Mouse (Mus musculus): Measurements from ENCODE around the gene Zfp217. TPM values are rescaled to one million over a fixed set of nuclear protein-coding genes. Genes with fewer than 3 reads are reported as not detected.

Gene Zfp217
- polyA plus RNA-seq, 2 experiments = 2.3 to 4.8 TPM

DNA sequence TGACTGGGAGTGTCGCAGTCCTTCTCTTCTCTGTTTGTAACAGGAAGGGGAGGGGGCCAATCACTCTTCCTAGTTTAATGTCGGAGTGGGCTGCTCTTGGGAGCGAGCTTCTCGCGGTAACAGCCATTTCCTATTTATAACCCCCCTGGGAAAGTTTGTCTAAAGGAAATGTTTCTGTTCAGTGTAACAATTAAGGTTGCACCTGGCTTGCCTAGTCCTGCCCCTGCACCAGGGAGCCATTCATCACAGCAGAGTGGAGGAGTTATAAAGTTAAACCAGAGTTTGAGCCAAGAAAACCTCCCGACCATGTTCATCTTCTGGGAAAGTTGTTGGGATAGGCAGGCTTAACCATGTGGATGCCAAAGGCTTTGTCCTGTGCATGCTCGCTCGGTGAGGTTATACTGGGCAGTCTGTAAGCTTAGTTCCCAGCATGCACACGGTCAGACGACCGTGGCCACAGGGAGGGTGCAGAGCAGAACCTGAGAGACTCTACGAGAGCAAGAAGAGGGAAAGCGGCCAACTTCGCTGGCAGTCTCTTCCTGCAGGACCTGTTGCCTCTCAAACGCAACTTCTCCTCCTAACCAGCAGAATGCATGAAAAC is 77.2 kb downstream of the Zfp217 start:
- Histone ChIP-seq H3K4me3 (ENCODE audit: insufficient read depth in 1 of 2, low read depth in 2 of 2, low read length in 2 of 2) (peak overlapping the region in 1 of 2 experiments; percentile 32; a peak in 2 of 4 replicates), H3K9me3 (ENCODE audit: control insufficient read depth, low read length) (no peaks in the 10 kb centered on the region), H3K27ac (no peak overlapping the region), H3K36me3 (replicated peaks; ENCODE audit: control insufficient read depth, insufficient read depth, low read depth) (no peaks in the 10 kb centered on the region), H3K9ac (replicated peaks) (no peak overlapping the region), H3K4me1 (replicated peaks; ENCODE audit: control insufficient read depth in 2 of 2, insufficient read depth in 2 of 2, low read length in 1 of 2) (no peaks in the 10 kb centered on the region), H3K4me2 (ENCODE audit: low read depth) (no peak overlapping the region), H3K27me3 (ENCODE audit: control insufficient read depth, insufficient read depth, low read length) (no peaks in the 10 kb centered on the region)
- DNase-seq (ENCODE audit: low read depth in 3 of 3, low spot score in 3 of 3) (no peak), ATAC-seq (ENCODE audit: insufficient read depth) (no peak)
- 26% methylated on average over 15 of the region's 15 CpGs for WGBS (ENCODE audit: insufficient replicate concordance)
- TF ChIP-seq CTCF (IDR thresholded peaks at IDR 0.05; ENCODE audit: low read depth) = no peak
- no peak for TF ChIP-seq EP300 (IDR thresholded peaks at IDR 0.05; ENCODE audit: low read depth)

DNA sequence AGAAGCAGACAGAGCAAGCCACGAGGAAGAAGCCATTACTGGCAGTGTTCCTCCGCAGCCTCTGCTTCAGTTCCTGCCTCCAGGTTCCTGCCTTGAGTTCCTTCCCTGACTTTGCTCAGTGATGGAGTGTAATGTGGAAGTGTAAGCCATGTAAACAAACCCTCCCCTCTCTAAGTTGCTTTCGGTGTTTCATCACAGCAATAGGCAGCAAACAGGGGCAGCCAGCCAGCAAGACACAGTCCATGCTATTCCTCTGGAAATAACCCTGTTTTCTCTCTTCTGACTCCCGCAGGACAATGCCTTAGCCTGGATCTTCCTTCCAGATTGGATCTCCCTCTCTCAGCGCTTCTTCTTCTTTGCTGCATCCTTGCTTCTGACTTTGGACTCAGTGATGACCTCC is 77.9 kb downstream of the Zfp217 start:
- no peak overlapping the region for H3K4me3 ChIP-seq (ENCODE audit: insufficient read depth in 1 of 2, low read depth in 2 of 2, low read length in 2 of 2)
- H3K4me1 ChIP-seq (replicated peaks; ENCODE audit: control insufficient read depth in 2 of 2, insufficient read depth in 2 of 2, low read length in 1 of 2) = no peaks in the 10 kb centered on the region
- TF ChIP-seq CTCF (IDR thresholded peaks at IDR 0.05; ENCODE audit: low read depth) (no peak), EP300 (IDR thresholded peaks at IDR 0.05; ENCODE audit: low read depth) (no peak)
- no peak overlapping the region for H3K4me2 ChIP-seq (ENCODE audit: low read depth)
- DNase-seq (ENCODE audit: low read depth in 3 of 3, low spot score in 3 of 3) (no peak), ATAC-seq (ENCODE audit: insufficient read depth) (no peak)
- H3K9me3 ChIP-seq (ENCODE audit: control insufficient read depth, low read length) = no peaks in the 10 kb centered on the region
- WGBS (ENCODE audit: insufficient replicate concordance) = 67% methylated on average over 5 of the region's 5 CpGs
- no peak overlapping the region for H3K27ac ChIP-seq
- no peaks in the 10 kb centered on the region for H3K36me3 ChIP-seq (replicated peaks; ENCODE audit: control insufficient read depth, insufficient read depth, low read depth)
- no peaks in the 10 kb centered on the region for H3K27me3 ChIP-seq (ENCODE audit: control insufficient read depth, insufficient read depth, low read length)
- no peak overlapping the region for H3K9ac ChIP-seq (replicated peaks)

DNA sequence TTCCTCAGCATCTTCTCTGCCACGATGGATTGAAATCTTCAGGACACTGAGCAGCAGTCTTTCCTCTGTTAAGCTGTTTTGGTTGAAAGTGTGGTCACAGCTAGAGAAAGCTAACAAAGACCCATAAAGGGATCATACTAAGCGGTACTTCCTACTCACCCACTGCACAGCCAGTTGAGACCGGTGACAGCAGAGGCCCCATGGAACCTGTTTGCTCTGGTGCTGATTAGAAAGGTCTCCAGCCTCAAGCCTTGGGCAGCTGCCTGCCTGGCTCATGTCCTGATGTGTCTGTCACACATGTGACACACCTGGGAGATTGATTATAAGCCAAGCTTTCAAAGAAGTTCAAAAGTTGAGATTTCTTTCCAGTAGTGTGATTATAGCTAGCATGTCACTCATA is 85.5 kb downstream of the Zfp217 start:
- no peak overlapping the region for H3K27ac ChIP-seq

DNA sequence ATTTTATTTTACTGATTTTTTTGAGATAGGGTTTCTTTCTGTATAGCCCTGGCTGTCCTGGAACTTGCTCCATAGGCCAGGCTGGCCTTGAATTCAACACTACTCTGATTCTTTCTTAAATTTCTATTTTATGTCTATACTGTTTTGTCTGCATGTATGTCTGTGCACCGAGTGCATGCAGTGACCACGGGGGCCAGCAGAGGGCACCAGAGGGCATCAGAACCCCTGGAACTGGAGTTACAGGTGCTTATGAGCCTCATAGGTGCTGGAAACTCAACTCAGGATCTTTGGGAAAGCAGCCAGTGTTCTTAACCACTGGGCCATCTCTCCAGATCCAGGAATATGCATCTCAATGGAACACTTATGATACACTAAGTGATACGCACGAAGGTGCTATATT is 87.8 kb downstream of the Zfp217 start:
- 58% methylated on average over 4 of the region's 4 CpGs for WGBS (ENCODE audit: insufficient replicate concordance)
- Histone ChIP-seq H3K27me3 (ENCODE audit: control insufficient read depth, insufficient read depth, low read length) (no peaks in the 10 kb centered on the region), H3K4me2 (ENCODE audit: low read depth) (no peak overlapping the region), H3K4me1 (replicated peaks; ENCODE audit: control insufficient read depth in 2 of 2, insufficient read depth in 2 of 2, low read length in 1 of 2) (no peaks in the 10 kb centered on the region), H3K27ac (no peak overlapping the region), H3K4me3 (ENCODE audit: insufficient read depth in 1 of 2, low read depth in 2 of 2, low read length in 2 of 2) (no peak overlapping the region), H3K9me3 (ENCODE audit: control insufficient read depth, low read length) (no peaks in the 10 kb centered on the region), H3K36me3 (replicated peaks; ENCODE audit: control insufficient read depth, insufficient read depth, low read depth) (no peaks in the 10 kb centered on the region), H3K9ac (replicated peaks) (no peak overlapping the region)
- TF ChIP-seq CTCF (IDR thresholded peaks at IDR 0.05; ENCODE audit: low read depth) (peak; percentile 92), EP300 (IDR thresholded peaks at IDR 0.05; ENCODE audit: low read depth) (no peak)
- ATAC-seq (ENCODE audit: insufficient read depth) (no peak), DNase-seq (ENCODE audit: low read depth in 3 of 3, low spot score in 3 of 3) (peak in 1 of 3 experiments; percentile 24)

More for the DNA sequence above, 85.5 kb downstream of the Zfp217 start:
- Histone ChIP-seq H3K9ac (replicated peaks) (no peak overlapping the region), H3K4me3 (ENCODE audit: insufficient read depth in 1 of 2, low read depth in 2 of 2, low read length in 2 of 2) (no peak overlapping the region), H3K4me2 (ENCODE audit: low read depth) (no peak overlapping the region), H3K9me3 (ENCODE audit: control insufficient read depth, low read length) (no peaks in the 10 kb centered on the region), H3K4me1 (replicated peaks; ENCODE audit: control insufficient read depth in 2 of 2, insufficient read depth in 2 of 2, low read length in 1 of 2) (no peaks in the 10 kb centered on the region), H3K27me3 (ENCODE audit: control insufficient read depth, insufficient read depth, low read length) (no peaks in the 10 kb centered on the region), H3K36me3 (replicated peaks; ENCODE audit: control insufficient read depth, insufficient read depth, low read depth) (no peaks in the 10 kb centered on the region)
- DNase-seq (ENCODE audit: low read depth in 3 of 3, low spot score in 3 of 3) = no peak
- ATAC-seq (ENCODE audit: insufficient read depth) = no peak
- TF ChIP-seq EP300 (IDR thresholded peaks at IDR 0.05; ENCODE audit: low read depth) (no peak), CTCF (IDR thresholded peaks at IDR 0.05; ENCODE audit: low read depth) (no peak)
- 57% methylated on average over 3 of the region's 3 CpGs for WGBS (ENCODE audit: insufficient replicate concordance)

DNA sequence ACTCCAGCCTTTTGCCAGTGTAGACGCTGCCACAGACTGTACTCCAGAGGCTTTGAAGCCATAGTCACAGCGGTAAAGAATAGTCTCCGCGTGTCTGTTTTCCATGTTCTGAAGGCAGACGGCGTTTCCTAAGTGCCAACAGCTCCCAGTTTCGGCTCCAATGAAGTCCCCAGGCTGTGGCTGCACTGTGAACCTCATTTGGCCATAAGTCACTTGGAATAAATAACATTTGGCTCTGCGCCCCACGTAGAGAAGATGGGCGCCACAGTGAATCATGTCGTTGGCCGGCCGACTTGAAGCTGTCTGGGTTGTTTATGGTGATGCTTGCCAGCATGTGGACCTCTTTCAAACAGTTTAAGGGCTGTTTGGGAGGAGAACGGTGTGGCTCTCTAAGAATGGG is 89.1 kb downstream of the Zfp217 start:
- Histone ChIP-seq H3K36me3 (replicated peaks; ENCODE audit: control insufficient read depth, insufficient read depth, low read depth) (no peaks in the 10 kb centered on the region), H3K4me1 (replicated peaks; ENCODE audit: control insufficient read depth in 2 of 2, insufficient read depth in 2 of 2, low read length in 1 of 2) (no peaks in the 10 kb centered on the region), H3K27me3 (ENCODE audit: control insufficient read depth, insufficient read depth, low read length) (no peaks in the 10 kb centered on the region), H3K9me3 (ENCODE audit: control insufficient read depth, low read length) (no peaks in the 10 kb centered on the region), H3K27ac (no peak overlapping the region), H3K4me3 (ENCODE audit: insufficient read depth in 1 of 2, low read depth in 2 of 2, low read length in 2 of 2) (no peak overlapping the region), H3K9ac (replicated peaks) (no peak overlapping the region), H3K4me2 (ENCODE audit: low read depth) (no peak overlapping the region)
- DNase-seq (ENCODE audit: low read depth in 3 of 3, low spot score in 3 of 3) (no peak), ATAC-seq (ENCODE audit: insufficient read depth) (no peak)
- 85% methylated on average over 14 of the region's 14 CpGs for WGBS (ENCODE audit: insufficient replicate concordance)
- TF ChIP-seq EP300 (IDR thresholded peaks at IDR 0.05; ENCODE audit: low read depth) (no peak), CTCF (IDR thresholded peaks at IDR 0.05; ENCODE audit: low read depth) (no peak)
